Mouse (Mus musculus) left cerebral cortex, postnatal 14 days (tissue): Measurements from ENCODE around the gene Fzd10. TPM values are rescaled to one million over a fixed set of nuclear protein-coding genes. Genes with fewer than 3 reads are reported as not detected.

ENCODE experiments used
- DNase-seq, 2 experiments: peaks; one replicate each; pipeline ENCODE4 v3.0.0; 2021 to 2022; ENCODE audit warnings: low spot score in 2 of 2, mixed read lengths in 1 of 2
- intact Hi-C: fragments of 180-260 bp; cut with DNase I; formaldehyde crosslinking; loops from one replicate; pipeline ENCODE4 v1.15.1; 2025
- total RNA-seq, 2 experiments: library from RNA; stranded (reverse); gene quantifications; 2 replicates each; pipeline ENCODE4 v1.2.3; 2021

Gene Fzd10
- total RNA-seq, 2 experiments from 2014 or later = 6.3 to 9.5 TPM

DNA sequence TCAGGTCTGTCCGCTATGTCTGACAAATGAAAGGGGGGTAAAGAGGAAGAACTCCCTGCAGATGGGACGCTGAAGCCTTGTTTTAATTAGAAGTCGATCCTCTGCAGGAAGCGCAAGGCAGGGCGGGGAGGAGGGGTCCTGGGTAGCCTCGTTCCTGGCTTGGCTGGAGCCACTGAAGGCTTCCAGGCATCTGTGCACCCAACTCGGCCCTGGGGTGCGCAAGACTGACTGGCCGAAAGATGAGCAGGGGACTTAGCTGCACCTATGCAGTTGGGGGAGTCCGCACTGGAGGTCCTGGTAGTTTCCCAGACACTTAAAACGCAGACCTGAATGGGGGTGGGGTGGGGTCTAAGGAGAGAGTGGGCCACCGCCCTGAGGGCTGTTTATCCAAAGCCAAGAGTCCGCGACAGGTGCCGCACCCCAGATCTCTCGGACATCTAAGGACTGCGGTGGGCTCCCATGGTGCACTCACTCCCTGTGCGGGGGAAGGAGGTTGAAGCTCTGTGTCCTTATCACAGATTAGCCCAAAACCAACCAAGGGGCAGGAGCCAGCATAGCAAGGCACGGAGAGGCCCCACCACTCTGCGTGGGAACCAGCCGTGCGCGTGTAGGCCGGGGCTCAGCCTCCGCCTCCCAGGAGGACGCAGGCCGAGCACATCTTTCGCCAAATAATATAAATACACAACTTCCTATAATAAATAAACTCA, 1.1 kb upstream of the Fzd10 start:
- DNase-seq = no peak
- intact Hi-C loops = loop anchor here (5.0 kb wide), 1 partner anchor 77 kb away; no protein-coding TSS in a partner anchor

GRCm38 (mm10) chr5:128601036-128602019, 684 bp downstream of the Fzd10 start:
- intact Hi-C loops = no loop called here
- DNase-seq = no peak

DNA sequence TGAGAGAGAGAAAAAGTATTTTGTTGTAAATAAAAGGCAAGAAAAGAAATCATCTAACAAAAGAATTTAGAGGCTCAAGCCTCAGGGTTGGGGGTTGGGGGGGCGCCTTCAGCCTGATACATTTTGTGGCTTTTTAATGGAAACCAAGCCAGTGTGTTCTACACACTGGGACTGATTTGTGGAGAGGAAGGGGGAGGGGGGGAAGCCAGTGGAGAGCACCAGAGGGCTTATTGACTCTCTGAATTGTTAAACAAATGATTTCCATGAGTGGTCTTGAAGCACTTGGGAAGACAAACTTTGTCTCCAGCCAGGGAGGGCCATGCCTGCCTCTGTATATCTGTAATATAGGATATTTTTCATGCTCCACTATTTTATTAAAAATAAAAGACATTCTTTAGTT, 3.0 kb downstream of the Fzd10 start:
- no peak for DNase-seq
- intact Hi-C loops = no loop called here

- intact Hi-C loops = no loop called here
- no peak for DNase-seq
Observed at GRCm38 (mm10) chr5:128606596-128606995, 6.0 kb downstream of the Fzd10 start.

GRCm38 (mm10) chr5:128609091-128609490, 8.4 kb downstream of the Fzd10 start:
- intact Hi-C loops = no loop called here
- DNase-seq = no peak

DNA sequence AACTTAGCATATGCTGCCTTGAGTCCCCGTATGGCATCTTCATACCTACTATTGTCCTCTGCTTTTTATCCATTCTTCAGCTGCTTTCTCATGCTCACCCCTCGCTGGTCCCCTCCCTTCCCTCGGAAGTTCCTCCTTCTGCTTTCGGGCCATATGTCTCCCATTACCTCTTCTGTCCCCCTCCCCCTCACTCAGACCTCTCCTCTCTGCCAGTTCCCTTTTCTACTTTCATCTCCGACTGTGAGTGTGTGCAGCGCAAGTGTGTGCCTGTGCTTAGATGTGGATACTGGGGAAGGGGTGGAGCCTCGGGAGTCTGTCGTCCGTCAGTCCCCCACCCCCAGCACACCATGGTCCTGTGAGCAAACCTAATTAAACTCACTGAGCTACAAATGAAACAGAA, 17.0 kb downstream of the Fzd10 start:
- intact Hi-C loops = no loop called here
- DNase-seq = no peak

DNA sequence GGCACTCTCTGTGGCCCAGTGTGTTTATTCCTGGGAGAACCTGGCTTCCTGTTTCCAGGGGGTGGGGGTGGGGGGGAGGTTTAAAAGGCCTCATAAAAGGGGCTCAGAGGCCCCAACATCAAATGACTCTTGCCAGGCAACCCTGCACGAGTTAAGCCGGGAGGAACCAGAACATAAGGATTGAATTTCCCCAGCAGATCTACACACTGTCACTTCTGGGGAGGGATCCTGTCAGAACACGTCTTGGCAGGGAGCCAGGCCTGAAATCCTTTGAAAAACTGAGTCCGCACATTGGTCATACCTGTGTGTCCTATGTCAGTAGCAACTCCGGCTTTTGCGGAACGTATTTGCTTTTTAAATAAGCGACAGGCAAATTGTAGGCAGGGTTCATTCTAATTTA, 19.3 kb downstream of the Fzd10 start:
- no peak for DNase-seq
- intact Hi-C loops = no loop called here

- no peak for DNase-seq
- intact Hi-C loops = no loop called here
Observed at GRCm38 (mm10) chr5:128620408-128620807, 19.8 kb downstream of the Fzd10 start.

- DNase-seq = no peak
- intact Hi-C loops = no loop called here
Observed at GRCm38 (mm10) chr5:128627763-128628162, 27.1 kb downstream of the Fzd10 start.

DNA sequence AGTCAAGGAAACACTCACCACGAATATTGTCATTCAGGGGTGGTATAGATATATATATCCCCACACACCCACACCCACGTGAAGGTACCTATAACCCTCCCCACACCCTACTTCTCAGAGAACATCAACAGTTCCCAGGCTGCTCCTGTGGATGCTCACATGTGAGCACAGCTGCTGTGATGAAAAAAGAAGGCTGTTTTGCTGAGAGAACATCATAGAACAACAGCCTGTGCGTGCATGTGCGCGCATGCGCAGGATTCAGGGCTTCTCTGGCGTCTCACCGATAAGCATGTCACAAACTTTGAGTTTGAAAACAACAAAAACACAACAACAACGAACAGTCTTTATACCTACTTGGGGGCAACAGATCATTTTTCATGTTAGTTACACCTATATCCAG, 36.0 kb downstream of the Fzd10 start:
- DNase-seq = no peak
- intact Hi-C loops = no loop called here

GRCm38 (mm10) chr5:128637071-128638015, 36.7 kb downstream of the Fzd10 start:
- DNase-seq = no peak
- intact Hi-C loops = no loop called here

GRCm38 (mm10) chr5:128638716-128639115, 38.1 kb downstream of the Fzd10 start:
- no peak for DNase-seq
- intact Hi-C loops = no loop called here

DNA sequence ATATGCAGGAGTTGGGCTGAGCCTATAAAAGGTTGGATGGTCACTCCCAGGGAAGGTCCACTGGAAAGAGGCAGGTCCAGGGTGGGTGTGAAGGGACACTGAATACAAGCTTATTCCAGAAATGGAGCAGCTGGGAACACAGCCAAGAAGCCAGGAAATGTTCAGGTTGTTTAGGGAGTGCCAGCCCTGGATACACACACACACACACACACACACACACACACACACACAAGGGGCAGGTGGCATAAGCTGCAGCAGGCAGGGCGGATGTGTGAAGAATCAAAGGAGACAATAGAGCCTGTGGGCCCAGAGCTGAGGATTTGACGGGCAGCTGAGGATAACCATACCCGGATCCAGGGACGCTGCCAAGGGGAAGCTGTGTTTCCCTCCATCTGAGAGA, 42.4 kb downstream of the Fzd10 start:
- intact Hi-C loops = no loop called here
- peak in 1 of 2 experiments; percentile 30 for DNase-seq

- no peak for DNase-seq
Observed at GRCm38 (mm10) chr5:128645720-128646119, 45.1 kb downstream of the Fzd10 start.

GRCm38 (mm10) chr5:128646286-128646685, 45.6 kb downstream of the Fzd10 start:
- intact Hi-C loops = no loop called here
- no peak for DNase-seq

More at GRCm38 (mm10) chr5:128645720-128646119, 45.1 kb downstream of the Fzd10 start:
- intact Hi-C loops = no loop called here

- DNase-seq = no peak
- intact Hi-C loops = no loop called here
Observed at GRCm38 (mm10) chr5:128647221-128647730, 46.6 kb downstream of the Fzd10 start.

- intact Hi-C loops = no loop called here
- no peak for DNase-seq
Observed at GRCm38 (mm10) chr5:128649336-128649897, 48.8 kb downstream of the Fzd10 start.
